Mouse (Mus musculus) liver, embryonic 14.5 days (tissue): ENCODE measurements at regions not wholly inside any gene's neighbourhood (a gene's known extent, or its start where the extent isn't known, plus 50 kb on each side); places are given as distances from the start of the nearest gene placed in this dataset.

Experiments used
- ATAC-seq: fragments of 200-750 bp; cut with Nextera tagmentation; 2 replicates; pipeline ENCODE4 v1.8.0; 2017; ENCODE audit warnings: moderate number of reproducible peaks, mild to moderate bottlenecking, moderate library complexity; ENCODE audit not compliant: insufficient read depth
- DNase-seq, 3 experiments: peaks; one replicate each; pipeline ENCODE4 v3.0.0-alpha.2; 2012 to 2013; ENCODE audit warnings: low read depth in 3 of 3, low spot score in 3 of 3
- H3K27ac ChIP-seq: fragments of 300-500 bp; sonication (generic); 2 replicates; pipeline ENCODE4 v1.5.1; 2014; ENCODE audit warnings: moderate library complexity, mild to moderate bottlenecking, control low read depth, inconsistent platforms
- H3K27me3 ChIP-seq: fragments of 300-500 bp; sonication (generic); 2 replicates; pipeline ENCODE4 v1.6.1; 2014; ENCODE audit warnings: mild to moderate bottlenecking, low read length, moderate library complexity; ENCODE audit not compliant: control insufficient read depth, insufficient read depth
- H3K36me3 ChIP-seq: fragments of 300-500 bp; sonication (generic); replicated peaks from 2 replicates; pipeline ENCODE4 v1.6.1; 2014; ENCODE audit warnings: low read depth; ENCODE audit not compliant: control insufficient read depth, insufficient read depth
- H3K4me1 ChIP-seq, 2 experiments: fragments of 200-500 bp in 1 of 2; fragments of 300-500 bp in 1 of 2; sonication (generic) in 1 of 2; replicated peaks; 2 replicates each; pipeline ENCODE4 v1.6.1; 2012 to 2014; ENCODE audit warnings: antibody characterized with exemption in 1 of 2, inconsistent platforms in 1 of 2, low read length in 1 of 2; ENCODE audit not compliant: control insufficient read depth in 2 of 2, insufficient read depth in 2 of 2
- H3K4me2 ChIP-seq: fragments of 300-500 bp; sonication (generic); 2 replicates; pipeline ENCODE4 v1.6.1; 2014; ENCODE audit warnings: low read depth, mild to moderate bottlenecking, control low read depth, moderate library complexity
- H3K4me3 ChIP-seq, 2 experiments: fragments of 200-500 bp in 1 of 2; fragments of 300-500 bp in 1 of 2; sonication (generic) in 1 of 2; 2 replicates each; pipeline ENCODE4 v1.5.1; 2012 to 2014; ENCODE audit warnings: low read depth in 2 of 2, low read length in 2 of 2, mild to moderate bottlenecking in 2 of 2, control low read depth in 1 of 2, inconsistent platforms in 1 of 2, moderate library complexity in 1 of 2; ENCODE audit not compliant: insufficient read depth in 1 of 2
- H3K9ac ChIP-seq: fragments of 300-500 bp; sonication (generic); replicated peaks from 2 replicates; pipeline ENCODE4 v1.6.1; 2014; ENCODE audit warnings: mild to moderate bottlenecking, control low read depth, moderate library complexity
- H3K9me3 ChIP-seq: fragments of 300-500 bp; sonication (generic); 2 replicates; pipeline ENCODE4 v1.6.1; 2016; ENCODE audit warnings: low read length, mixed read lengths; ENCODE audit not compliant: control insufficient read depth
- CTCF ChIP-seq: IDR thresholded peaks from 2 replicates; pipeline ENCODE4 v1.5.1; 2016; ENCODE audit warnings: antibody characterized with exemption, low read depth, control low read depth
- EP300 ChIP-seq: IDR thresholded peaks from 2 replicates; pipeline ENCODE4 v1.6.1; 2016; ENCODE audit warnings: antibody characterized with exemption, low read depth
- WGBS: fragments of 180-500 bp; shearing (Covaris S2); extraction: QIAGEN DNeasy Blood & Tissue Kit; methylation state at CpG from one replicate; pipeline ENCODE4 v1.1.7; 2014; ENCODE audit not compliant: insufficient replicate concordance; 5-methylcytosine and 5-hydroxymethylcytosine counted together

- DNase-seq, result no peak
- no peak overlapping the region for H3K4me3 ChIP-seq
- no peak overlapping the region for H3K4me2 ChIP-seq
- TF ChIP-seq EP300, result no peak
- TF ChIP-seq CTCF, result no peak
- peaks cover 0 to 2% of the 10 kb centered on the region in 2 experiments; a peak in 2 of 4 replicates for H3K4me1 ChIP-seq
- H3K9me3 ChIP-seq, result no peaks in the 10 kb centered on the region
- H3K36me3 ChIP-seq, result no peaks in the 10 kb centered on the region
- H3K9ac ChIP-seq, result no peak overlapping the region
- no peaks in the 10 kb centered on the region for H3K27me3 ChIP-seq
- 71% methylated on average over 6 of the region's 6 CpGs for WGBS
- ATAC-seq, result no peak
- H3K27ac ChIP-seq, result no peak overlapping the region
Measured at GRCm38 (mm10) chr12:25309234-25309633, 212.3 kb upstream of the Id2 start.

- Histone ChIP-seq H3K9me3 (no peaks in the 10 kb centered on the region), H3K27ac (no peak overlapping the region), H3K9ac (no peak overlapping the region), H3K4me2 (no peak overlapping the region), H3K4me3 (no peak overlapping the region), H3K4me1 (peaks cover 0 to 4% of the 10 kb centered on the region in 2 experiments; a peak in 3 of 4 replicates), H3K36me3 (no peaks in the 10 kb centered on the region), H3K27me3 (no peaks in the 10 kb centered on the region)
- no peak for ATAC-seq
- DNase-seq, result no peak
- 66% methylated on average over 12 of the region's 12 CpGs for WGBS
- TF ChIP-seq CTCF (no peak), EP300 (no peak)
Measured at GRCm38 (mm10) chr12:25305764-25306653, 209.1 kb upstream of the Id2 start.

- Histone ChIP-seq H3K4me3 (no peak overlapping the region), H3K27ac (no peak overlapping the region), H3K4me1 (peaks cover under 1 to 12% of the 10 kb centered on the region in 2 experiments; a peak in 3 of 4 replicates), H3K9ac (no peak overlapping the region), H3K27me3 (no peaks in the 10 kb centered on the region), H3K36me3 (no peaks in the 10 kb centered on the region), H3K4me2 (no peak overlapping the region), H3K9me3 (no peaks in the 10 kb centered on the region)
- no peak for DNase-seq
- no peak for ATAC-seq
- WGBS, result 58% methylated on average over 6 of the region's 6 CpGs
- no peak for TF ChIP-seq CTCF
- no peak for TF ChIP-seq EP300
Measured at GRCm38 (mm10) chr12:25304820-25305511, 208.0 kb upstream of the Id2 start.

- no peak overlapping the region for H3K27ac ChIP-seq
Measured at GRCm38 (mm10) chr12:25303500-25304050, 206.6 kb upstream of the Id2 start.

GRCm38 (mm10) chr12:25300804-25301390 lies 204.0 kb upstream of the Id2 start:
- TF ChIP-seq EP300 (no peak), CTCF (no peak)
- Histone ChIP-seq H3K4me2 (no peak overlapping the region), H3K4me3 (no peak overlapping the region), H3K27me3 (no peaks in the 10 kb centered on the region), H3K27ac (no peak overlapping the region), H3K9ac (no peak overlapping the region), H3K9me3 (no peaks in the 10 kb centered on the region), H3K36me3 (no peaks in the 10 kb centered on the region), H3K4me1 (peaks cover 2 to 29% of the 10 kb centered on the region in 2 experiments; a peak in 3 of 4 replicates)
- ATAC-seq (no peak), DNase-seq (no peak)
- 27% methylated on average over 9 of the region's 9 CpGs for WGBS

More at GRCm38 (mm10) chr12:25303500-25304050, 206.6 kb upstream of the Id2 start:
- H3K4me2 ChIP-seq, result no peak overlapping the region
- peaks cover 2 to 24% of the 10 kb centered on the region in 2 experiments; a peak in 3 of 4 replicates for H3K4me1 ChIP-seq
- no peak overlapping the region for H3K4me3 ChIP-seq
- TF ChIP-seq EP300 (no peak), CTCF (no peak)
- DNase-seq (no peak), ATAC-seq (no peak)
- H3K36me3 ChIP-seq, result no peaks in the 10 kb centered on the region
- H3K9ac ChIP-seq, result no peak overlapping the region
- WGBS, result 23% methylated on average over 7 of the region's 7 CpGs
- H3K9me3 ChIP-seq, result no peaks in the 10 kb centered on the region
- no peaks in the 10 kb centered on the region for H3K27me3 ChIP-seq
